Mouse (Mus musculus) lung, adult 2 months (tissue): ENCODE results near the gene Gm21119. TPM values are rescaled to one million over a fixed set of nuclear protein-coding genes. Genes with fewer than 3 reads are reported as not detected.
A peak's percentile ranks its signal among the peaks of the same experiment; 100 is the strongest.
"Not testable (repeated sequence)": the region's sequence is repeated elsewhere in the genome, so short reads cannot be mapped to it uniquely, and the experiment has no call there.

Experiments
- DNase-seq: peaks from one replicate; pipeline ENCODE4 v3.0.0; 2022
- H3K4me1 ChIP-seq: fragments of 200-500 bp; 2 replicates; pipeline ENCODE4 v1.6.1; 2011; ENCODE audit warnings: low read length; ENCODE audit not compliant: control insufficient read depth, insufficient read depth
- H3K4me3 ChIP-seq: fragments of 200-500 bp; replicated peaks from 2 replicates; pipeline ENCODE3; 2011; ENCODE audit warnings: low read depth, mild to moderate bottlenecking, control low read depth, low read length; ENCODE audit errors: extremely low read depth
- WGBS: fragments of 180-500 bp; shearing (Covaris S2); methylation state at CpG from one replicate; pipeline ENCODE4 v1.1.7; 2018; 5-methylcytosine and 5-hydroxymethylcytosine counted together
- polyA plus RNA-seq: library from polyadenylated mRNA; depleted of rRNA; stranded (reverse); fragments of >200 nt; gene quantifications from 2 replicates; pipeline ENCODE4 v1.2.3, GENCODE M21; 2012; rRNA removed

Gene Gm21119
- not detected in 2 replicates for polyA plus RNA-seq

DNA sequence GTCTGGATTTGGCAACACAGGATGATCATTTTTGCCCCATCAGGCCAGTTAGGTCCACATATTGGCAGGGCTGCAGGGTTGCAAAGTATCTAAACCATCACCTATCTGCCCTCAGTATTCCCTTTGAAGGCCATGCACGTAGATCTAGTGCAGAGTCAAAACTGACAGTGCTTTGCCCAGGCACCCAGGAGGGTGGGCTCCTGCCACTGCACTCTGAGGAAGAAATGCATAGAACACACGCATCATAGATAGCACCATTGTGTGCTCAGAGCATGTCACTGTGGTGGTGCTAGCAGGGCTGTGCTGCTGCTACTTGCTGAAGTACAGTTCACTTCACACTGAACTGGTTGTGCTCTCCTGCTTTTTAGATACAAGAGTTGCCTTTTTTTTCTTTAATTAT is at the start of gene Gm21119:
Gene Gm21119 (plus strand): TSS at position 301 of the 400 bp plus-strand sequence.
- H3K4me3 ChIP-seq, H3K4me1 ChIP-seq, DNase-seq: not testable (repeated sequence)
- no CpG with 5 or more reads among the region's 2 CpGs for WGBS

DNA sequence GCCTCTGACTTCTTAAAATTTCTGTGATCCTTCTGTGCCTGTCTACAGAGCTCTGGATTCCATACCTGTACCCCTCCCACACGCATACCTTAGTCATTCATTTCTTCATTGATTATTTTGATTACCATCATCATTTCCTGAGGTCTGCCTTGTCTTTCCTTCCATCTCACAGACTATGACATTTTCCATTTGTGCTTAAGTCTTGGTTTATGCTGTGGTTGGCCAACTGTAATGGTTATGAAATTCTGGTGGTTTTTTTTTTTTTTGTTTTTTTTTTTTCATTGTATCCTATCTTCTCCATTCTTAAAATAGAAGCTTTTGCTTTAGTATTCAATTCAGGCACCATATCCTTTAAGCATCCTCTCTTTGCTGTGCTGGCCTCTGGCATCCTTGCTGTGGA is 48.0 kb upstream of the Gm21119 start:
- H3K4me3 ChIP-seq, H3K4me1 ChIP-seq, DNase-seq: not testable (repeated sequence)
- WGBS, result 80% methylated on average over 1 of the region's 1 CpGs

DNA sequence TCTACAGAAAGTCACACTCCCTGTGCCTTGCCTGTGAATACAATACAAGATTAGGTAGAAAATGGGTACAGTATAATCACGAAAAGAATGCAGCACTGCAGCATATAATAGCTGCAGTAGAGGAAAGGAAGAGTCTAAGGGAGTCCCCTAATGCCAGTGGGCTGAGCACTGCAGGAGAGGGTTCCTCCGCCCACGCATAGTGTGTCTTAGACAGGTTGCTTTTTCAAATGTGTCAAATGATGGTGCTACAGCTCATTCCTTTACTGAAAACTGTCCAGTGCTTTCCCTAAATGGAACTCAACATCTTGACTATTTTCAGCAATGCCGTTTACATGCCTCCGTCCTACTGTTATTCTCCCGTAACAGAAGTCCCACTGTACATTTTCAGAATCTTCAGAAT is 33.6 kb upstream of the Gm21119 start:
- WGBS, result 94% methylated on average over 5 of the region's 6 CpGs
- not testable (repeated sequence) for H3K4me3 ChIP-seq, DNase-seq, H3K4me1 ChIP-seq

DNA sequence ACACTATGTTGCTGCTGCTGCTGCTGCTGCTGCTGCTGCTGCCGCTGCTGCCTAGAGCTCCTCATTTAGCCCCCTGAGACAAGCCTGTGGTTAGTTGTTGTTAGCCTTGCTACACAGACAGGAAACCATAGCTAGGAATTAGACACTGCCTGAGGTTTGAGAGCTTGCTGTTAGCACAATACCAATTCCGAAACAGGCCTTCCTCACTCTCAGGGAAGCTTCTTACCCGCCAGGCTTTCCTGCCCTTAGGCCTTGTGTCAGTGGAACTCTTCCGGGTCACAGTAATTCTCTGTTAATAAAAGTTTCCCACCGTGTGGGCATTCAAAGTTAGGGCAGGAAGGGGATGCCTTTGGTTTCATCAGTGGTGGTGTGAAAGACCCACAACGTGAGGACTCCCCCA is 31.9 kb upstream of the Gm21119 start:
- WGBS, result 80% methylated on average over 4 of the region's 6 CpGs
- not testable (repeated sequence) for H3K4me3 ChIP-seq, DNase-seq, H3K4me1 ChIP-seq

DNA sequence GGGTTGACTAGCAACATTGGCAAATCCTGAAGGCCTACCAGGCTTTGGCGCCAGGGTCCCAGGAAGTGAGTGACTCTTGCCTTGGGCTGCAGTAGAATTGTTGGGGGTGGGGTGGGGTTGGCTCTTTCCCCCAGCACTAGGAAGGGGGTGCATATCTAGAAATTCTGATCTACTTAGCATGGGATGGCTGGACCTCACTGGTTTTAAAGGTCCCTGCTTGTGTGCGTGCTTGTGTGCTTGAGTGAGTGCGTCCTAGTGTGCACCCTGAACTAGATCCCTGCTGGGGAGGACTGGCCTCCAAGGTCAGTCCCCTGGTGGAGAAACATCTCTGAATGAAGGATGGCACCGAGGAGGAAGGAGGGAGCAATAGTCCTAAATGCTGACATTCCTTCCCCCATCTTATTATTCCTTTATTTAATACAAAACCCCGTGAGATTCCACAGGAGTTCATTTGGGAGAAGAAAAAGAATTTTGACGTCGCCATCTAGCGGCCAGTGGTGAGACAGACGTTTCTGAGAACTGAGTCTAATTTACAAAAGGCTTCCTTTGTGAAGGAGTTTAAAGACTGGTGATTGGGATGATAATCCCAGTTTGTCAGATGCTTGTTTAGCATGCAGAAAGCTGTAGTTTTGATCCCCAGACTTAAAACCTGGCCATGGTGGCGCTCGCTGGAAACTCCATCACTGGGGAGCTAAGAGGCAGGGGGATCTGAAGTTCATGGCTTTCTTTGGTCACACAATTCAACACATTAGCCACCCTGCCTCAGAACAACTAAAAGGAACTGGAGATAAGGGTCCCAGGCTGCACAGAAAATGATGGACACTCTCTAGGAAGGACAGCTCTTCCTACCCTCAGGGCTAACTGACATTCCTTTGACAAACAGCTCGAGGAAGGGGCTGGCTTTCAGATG is 26.2 kb upstream of the Gm21119 start:
- H3K4me1 ChIP-seq, H3K4me3 ChIP-seq: not testable (repeated sequence)
- DNase-seq, result peak; percentile 20
- 21% methylated on average over 10 of the region's 12 CpGs for WGBS

DNA sequence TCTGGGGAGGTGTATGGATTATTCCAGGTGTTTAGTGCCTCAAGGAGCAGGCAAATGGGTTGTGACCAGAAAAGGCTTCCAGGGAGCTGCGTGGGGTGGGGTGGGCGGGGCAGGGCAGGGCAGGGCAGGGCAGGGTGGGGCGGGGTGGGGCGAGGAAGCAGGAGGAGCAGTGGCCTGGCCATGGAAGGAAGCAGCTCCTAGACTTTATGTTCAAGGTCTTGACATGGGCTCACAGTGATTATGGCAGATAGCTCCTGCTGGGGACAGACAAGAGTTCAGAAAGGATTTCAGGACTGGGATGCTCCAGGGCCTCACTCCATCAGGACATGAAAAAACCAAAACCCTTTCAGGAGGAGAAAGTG is 25.6 kb upstream of the Gm21119 start:
- 79% methylated on average over 2 of the region's 4 CpGs for WGBS
- peak; percentile 34 for DNase-seq

DNA sequence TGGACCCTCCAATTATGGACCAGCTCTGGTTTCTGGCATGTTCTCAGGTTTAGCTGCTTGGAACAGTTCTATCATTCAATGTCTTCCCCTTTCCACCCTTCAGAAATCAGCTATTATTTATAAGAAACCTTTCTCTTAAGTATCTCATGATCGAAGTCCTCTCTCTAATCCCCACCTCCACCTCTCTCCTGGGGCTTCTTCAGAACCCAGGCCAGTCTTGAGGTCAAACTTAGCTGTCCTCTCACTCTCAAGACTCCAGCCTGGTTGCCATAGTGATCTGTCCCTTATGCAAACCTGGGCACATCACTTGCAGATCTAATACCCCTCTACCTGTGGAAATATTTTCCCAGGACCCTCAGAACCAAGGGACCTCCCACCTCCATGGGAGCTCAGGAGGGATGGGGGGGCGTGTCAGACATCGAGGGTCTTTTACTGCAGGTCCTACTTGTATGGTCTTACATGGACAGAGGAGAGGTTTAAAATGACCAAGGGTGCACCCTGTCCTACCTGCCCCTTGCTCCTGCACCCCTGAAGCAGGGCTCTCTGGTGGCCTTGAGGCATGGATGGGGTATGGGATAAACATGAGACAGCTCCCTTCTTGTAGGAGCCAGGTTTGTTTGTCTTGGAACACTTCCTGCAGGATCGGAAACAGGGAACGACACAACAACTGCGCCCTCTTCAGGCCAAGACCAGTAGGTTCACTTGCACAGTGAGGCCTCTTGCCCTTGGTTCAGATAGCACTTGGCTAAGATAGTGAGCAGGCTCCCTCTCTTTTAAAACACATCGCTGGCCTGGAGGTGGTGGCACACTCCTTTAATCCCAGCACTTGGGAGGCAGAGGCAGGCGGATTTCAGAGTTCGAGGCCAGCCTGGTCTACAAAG is 24.4 kb upstream of the Gm21119 start:
- H3K4me3 ChIP-seq, H3K4me1 ChIP-seq: not testable (repeated sequence)
- DNase-seq, result peak; percentile 70
- 71% methylated on average over 4 of the region's 9 CpGs for WGBS

More for the DNA sequence above, 25.6 kb upstream of the Gm21119 start:
- not testable (repeated sequence) for H3K4me1 ChIP-seq, H3K4me3 ChIP-seq

DNA sequence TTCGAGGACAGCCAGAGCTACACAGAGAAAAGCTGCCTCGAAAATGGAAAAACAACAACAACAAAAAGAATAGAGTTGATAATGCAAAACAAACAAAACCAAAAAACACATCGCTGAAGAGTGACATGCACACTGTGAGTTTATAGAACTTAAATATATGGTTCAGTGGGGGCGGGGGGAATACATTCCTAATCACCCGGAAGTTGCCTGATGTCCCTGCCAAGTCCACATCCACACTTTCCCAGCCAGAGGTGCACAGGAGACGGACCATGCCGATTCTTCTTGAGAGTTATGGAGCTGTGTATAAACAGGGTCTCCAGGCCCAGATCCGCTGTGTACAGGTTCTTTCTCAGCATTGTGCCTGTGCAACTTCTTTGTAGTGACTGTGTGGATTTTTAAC is 23.7 kb upstream of the Gm21119 start:
- not testable (repeated sequence) for H3K4me3 ChIP-seq, H3K4me1 ChIP-seq, DNase-seq
- 71% methylated on average over 5 of the region's 8 CpGs for WGBS

DNA sequence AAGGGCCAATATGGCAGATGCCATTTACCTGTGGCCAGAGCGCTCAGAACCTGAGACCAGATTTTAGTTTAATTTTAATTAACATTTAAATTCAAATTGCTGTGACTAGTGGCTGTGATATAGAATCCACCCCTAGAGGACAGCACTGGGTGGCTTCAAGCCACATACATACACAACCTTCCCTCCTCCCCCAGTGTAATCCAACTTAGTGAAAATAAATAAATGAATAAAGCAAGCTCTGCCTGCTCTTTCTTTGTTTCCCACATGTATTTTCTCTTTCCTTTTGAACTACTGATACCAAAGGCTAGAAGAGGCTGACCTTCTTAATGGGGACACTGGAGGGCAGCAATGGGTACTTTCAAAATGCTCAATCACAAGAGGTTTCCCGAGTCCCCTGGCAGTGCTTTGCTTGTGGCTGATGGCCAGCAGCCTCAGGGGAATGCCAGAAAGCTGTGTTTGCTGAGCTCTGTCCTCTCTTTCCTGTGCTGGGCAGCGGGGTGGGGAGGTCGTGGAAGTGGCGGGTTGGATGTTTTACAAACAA is 21.9 kb upstream of the Gm21119 start:
- DNase-seq, H3K4me3 ChIP-seq, H3K4me1 ChIP-seq: not testable (repeated sequence)
- 20% methylated on average over 1 of the region's 5 CpGs for WGBS

DNA sequence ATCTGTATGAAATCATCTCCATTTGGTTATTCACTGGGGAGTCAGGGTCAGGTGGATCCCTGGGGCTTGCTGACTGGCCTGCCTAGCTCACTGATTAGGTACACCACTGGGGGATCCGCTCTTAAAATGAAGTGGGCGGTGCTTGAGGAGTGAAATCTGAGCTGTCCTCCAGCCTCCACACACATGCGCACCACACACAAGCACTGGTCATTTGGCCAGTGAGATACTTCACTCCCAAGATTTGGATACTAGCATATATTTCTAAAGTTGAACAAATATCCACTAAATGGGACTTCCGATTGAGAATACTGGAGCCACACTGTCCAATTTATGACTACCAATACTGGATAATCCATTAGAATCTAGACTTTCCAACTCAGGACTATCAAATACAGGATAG is 20.9 kb upstream of the Gm21119 start:
- not testable (repeated sequence) for H3K4me3 ChIP-seq, H3K4me1 ChIP-seq
- no CpG with 5 or more reads among the region's 4 CpGs for WGBS
- peak; percentile 76 for DNase-seq

DNA sequence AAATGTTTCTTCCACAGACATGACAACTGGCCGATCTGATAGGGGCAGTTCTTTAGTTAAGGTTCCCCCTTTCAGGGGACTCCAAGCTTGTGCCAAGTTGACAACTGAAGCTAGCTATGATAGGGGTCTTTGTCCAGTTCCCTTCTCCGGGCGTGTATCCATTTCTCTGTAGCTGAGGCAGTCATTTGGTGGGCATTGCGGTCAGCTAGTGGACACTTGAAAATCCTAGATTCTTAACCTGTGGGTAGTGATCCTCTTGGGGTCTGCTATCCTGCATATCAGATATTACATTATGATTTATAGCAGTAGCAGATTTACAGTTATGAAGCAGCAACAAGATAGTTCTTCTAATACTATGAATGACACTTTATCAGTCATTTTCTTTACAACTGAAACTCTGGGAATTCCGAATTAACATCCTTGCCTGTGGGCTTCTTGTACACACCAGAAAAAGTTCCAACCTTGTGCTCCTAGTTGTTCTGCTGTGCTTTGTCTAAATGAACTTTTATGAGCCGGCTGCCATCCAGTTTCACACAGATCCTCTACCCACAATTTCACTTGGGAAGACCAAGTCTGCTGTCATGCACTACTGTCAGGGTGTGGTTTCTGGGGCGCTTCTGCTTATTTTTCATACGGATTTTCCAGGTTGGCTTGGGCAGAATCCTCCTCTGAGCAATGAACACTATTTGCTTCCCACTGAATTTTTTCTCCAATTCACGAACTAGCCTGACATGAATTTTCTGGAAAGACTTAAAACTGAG is 18.5 kb upstream of the Gm21119 start:
- 86% methylated on average over 6 of the region's 9 CpGs for WGBS
- peak; percentile 6 for DNase-seq
- H3K4me1 ChIP-seq, H3K4me3 ChIP-seq: not testable (repeated sequence)

DNA sequence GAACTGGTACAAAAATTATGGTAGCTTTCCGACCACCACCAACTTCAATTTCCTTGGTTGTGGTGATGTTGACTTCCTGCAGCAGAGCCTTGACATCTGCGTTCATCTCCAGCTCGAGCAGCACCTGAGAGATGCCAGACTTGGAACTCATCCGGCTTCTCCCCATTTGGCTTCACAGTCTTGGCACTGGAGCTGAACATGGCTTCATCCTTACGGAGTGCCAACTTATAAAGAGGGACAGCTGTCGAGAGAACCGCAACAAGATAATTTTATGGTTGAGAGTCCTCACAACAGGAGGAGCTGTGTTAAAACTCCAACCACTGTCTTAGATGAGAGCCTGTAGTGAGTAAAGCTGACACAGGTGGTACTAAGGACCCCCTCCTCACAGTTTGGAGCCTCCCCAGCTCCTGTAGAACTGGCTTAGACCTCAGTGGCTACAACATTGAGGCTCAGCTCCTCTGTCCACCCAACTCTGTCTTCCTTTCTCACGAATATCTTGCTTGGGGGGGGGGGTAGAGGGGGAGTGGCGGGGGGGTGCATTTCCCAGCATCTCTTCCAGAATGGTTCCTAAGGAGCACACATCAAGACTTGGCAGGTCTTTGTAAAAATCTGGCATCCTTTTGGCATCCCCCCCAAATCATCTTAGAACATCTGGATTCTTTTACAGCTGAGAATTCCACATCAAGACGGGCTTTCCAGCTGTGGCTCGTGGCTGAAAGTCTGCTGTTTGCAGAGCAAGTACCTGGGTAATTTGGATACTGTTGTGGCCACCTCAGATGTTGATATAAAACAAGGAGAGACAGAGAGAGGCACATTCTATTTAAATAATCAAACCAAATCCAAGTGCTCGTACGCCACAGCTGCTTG is 17.6 kb upstream of the Gm21119 start:
- not testable (repeated sequence) for H3K4me1 ChIP-seq, H3K4me3 ChIP-seq
- 67% methylated on average over 10 of the region's 13 CpGs for WGBS
- DNase-seq, result peak; percentile 62

DNA sequence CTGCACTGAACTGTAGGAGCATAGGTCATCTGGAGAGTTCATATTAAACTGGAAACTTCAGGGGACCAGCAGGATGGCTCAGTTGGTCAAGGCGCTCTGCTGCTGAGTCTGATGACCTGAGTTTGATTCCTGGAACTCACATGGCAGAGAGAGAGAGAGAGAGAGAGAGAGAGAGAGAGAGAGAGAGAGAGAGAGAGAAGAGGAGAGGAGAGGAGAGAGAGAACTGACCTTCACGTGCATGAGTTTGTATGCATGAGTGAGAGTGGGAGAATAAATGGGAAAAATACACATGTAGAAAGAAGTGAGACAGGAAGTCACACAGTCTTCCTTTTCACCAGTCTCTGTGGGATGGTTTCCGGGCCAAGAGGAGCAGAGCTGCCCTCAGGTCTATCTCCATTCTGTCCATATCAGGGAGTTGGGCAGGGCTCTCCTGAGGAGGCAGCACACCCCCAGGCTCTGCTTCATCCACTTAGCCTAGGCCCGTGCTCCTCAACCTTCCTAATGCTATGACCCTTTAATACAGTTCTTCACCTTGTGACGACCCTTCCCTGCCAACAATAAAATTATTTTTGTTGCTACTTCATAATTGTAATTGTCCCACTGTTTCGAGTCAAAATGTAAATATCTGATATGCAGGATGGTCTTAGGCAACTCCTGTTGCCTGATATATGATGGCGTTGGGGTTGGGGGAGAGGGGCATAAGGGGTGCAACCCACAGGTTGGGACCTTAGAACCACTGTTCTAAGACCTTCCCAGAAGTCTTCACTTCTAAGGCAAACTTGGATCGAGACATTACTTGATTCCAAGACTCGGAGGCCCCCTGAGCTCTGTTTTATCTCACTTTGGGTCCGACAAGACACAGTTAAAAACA is 16.2 kb upstream of the Gm21119 start:
- WGBS, result 70% methylated on average over 8 of the region's 10 CpGs

More for the DNA sequence above, 16.2 kb upstream of the Gm21119 start:
- H3K4me1 ChIP-seq, H3K4me3 ChIP-seq, DNase-seq: not testable (repeated sequence)
